ENCODE assay signal across 23 mouse cellular contexts in genomic region chr9:21694071-21694470, GRCm38 (mm10).
"Had no signal": no experiment of that assay in that cellular context is flagged by ENCODE, and none has a peak within 500 bp of the region (broad histone marks: within the 10 kb centered on the region; RNA-seq: fewer than 3 reads in every experiment).

No protein-coding gene starts in this region.

- H3K4me2 ChIP-seq: forebrain, embryonic 15.5 days; heart, embryonic 11.5 days; hindbrain, embryonic 12.5 days; hindbrain, embryonic 15.5 days; limb, embryonic 12.5 days; liver, embryonic 13.5 days had no signal

- H3K4me3 ChIP-seq: forebrain, embryonic 15.5 days; heart, adult 2 months; hindbrain, embryonic 10.5 days; hindbrain, embryonic 12.5 days; hindbrain, embryonic 15.5 days; layer of hippocampus, adult 2 months; left cerebral cortex, adult 2 months; limb, embryonic 10.5 days; limb, embryonic 12.5 days; liver, embryonic 13.5 days had no signal

- H3K9ac ChIP-seq: forebrain, embryonic 15.5 days; forebrain, postnatal 0 days; hindbrain, embryonic 12.5 days; hindbrain, embryonic 15.5 days; limb, embryonic 12.5 days; liver, embryonic 13.5 days had no signal

- H3K27ac ChIP-seq: forebrain, embryonic 15.5 days; heart, adult 2 months; hindbrain, embryonic 10.5 days; hindbrain, embryonic 12.5 days; hindbrain, embryonic 15.5 days; hindbrain, postnatal 0 days; layer of hippocampus, adult 2 months; left cerebral cortex, adult 2 months; limb, embryonic 10.5 days; limb, embryonic 12.5 days; liver, embryonic 13.5 days had no signal

- H3K27me3 ChIP-seq: forebrain, embryonic 15.5 days; hindbrain, embryonic 12.5 days; hindbrain, embryonic 15.5 days; limb, embryonic 12.5 days; liver, embryonic 13.5 days had no signal

- H3K9me3 ChIP-seq: forebrain, embryonic 15.5 days; hindbrain, embryonic 10.5 days; hindbrain, embryonic 12.5 days; hindbrain, embryonic 15.5 days; limb, embryonic 10.5 days; limb, embryonic 12.5 days; liver, embryonic 13.5 days had no signal

- H3K4me1 ChIP-seq: forebrain, embryonic 15.5 days; hindbrain, embryonic 10.5 days; hindbrain, embryonic 12.5 days; hindbrain, embryonic 15.5 days; limb, embryonic 10.5 days; limb, embryonic 12.5 days had no signal

- ATAC-seq: forebrain, embryonic 15.5 days; forebrain, postnatal 0 days; hindbrain, postnatal 0 days had no signal

- DNase-seq: forebrain, postnatal 0 days; gastrocnemius, postnatal 14 days; gastrocnemius, postnatal 36 days; heart, adult 11 months; heart, adult 2 months; heart, postnatal 10 days; heart, postnatal 4 days; kidney, adult 18-20 months; kidney, adult 8-10 months; kidney, postnatal 10 days; kidney, postnatal 25 days; kidney, postnatal 4 days; liver, embryonic 13.5 days had no signal
